Mouse (Mus musculus): ENCODE data around the gene Zswim3. TPM values are rescaled to one million over a fixed set of nuclear protein-coding genes. Genes with fewer than 3 reads are reported as not detected.

Zswim3 gene
- total and polyA plus RNA-seq, 2 experiments from 2014 or later: 5.2 to 6.7 TPM

DNA sequence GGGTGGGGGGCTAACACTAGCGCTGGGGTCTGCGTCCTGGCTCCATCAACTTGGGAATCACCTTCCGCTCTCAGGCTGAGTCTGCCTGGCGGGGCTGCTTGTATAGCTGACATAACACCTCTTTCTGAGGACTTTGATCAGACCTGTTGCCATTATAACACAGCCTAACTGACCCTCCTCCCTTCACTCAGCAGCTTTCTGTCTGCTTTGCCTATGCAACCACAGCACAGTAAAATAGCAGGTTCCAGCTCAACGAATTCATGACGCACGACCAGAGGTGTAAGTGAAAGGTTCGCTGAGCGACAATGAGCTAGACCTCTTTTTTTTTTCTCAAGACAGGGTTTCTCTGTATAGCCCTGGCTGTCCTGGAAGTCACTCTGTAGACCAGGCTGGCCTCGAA, 26.1 kb downstream of the Zswim3 start:
- no peaks in the 10 kb centered on the region for H3K27me3 ChIP-seq (ENCODE audit: insufficient read depth, low read length)
- H3K4me1 ChIP-seq (ENCODE audit: insufficient read depth): peaks cover 11% of the 10 kb centered on the region; the same call in 1 of the 2 replicates
- H3K27ac ChIP-seq (ENCODE audit: low read depth, low read length): no peak overlapping the region
- H3K4me2 ChIP-seq (ENCODE audit: low read depth): no peak overlapping the region
- H3K4me3 ChIP-seq (ENCODE audit: low read depth, low read length): no peak overlapping the region
- no peak for DNase-seq
- no peak for TF ChIP-seq CTCF (IDR thresholded peaks at IDR 0.05; ENCODE audit: low read depth)
- peaks cover 21% of the 10 kb centered on the region for H3K36me3 ChIP-seq (ENCODE audit: insufficient read depth)
- 88% methylated on average over 10 of the region's 10 CpGs for WGBS
- no peak for ATAC-seq
- no peaks in the 10 kb centered on the region for H3K9me3 ChIP-seq (ENCODE audit: low read length)
- no peak overlapping the region for H3K9ac ChIP-seq

DNA sequence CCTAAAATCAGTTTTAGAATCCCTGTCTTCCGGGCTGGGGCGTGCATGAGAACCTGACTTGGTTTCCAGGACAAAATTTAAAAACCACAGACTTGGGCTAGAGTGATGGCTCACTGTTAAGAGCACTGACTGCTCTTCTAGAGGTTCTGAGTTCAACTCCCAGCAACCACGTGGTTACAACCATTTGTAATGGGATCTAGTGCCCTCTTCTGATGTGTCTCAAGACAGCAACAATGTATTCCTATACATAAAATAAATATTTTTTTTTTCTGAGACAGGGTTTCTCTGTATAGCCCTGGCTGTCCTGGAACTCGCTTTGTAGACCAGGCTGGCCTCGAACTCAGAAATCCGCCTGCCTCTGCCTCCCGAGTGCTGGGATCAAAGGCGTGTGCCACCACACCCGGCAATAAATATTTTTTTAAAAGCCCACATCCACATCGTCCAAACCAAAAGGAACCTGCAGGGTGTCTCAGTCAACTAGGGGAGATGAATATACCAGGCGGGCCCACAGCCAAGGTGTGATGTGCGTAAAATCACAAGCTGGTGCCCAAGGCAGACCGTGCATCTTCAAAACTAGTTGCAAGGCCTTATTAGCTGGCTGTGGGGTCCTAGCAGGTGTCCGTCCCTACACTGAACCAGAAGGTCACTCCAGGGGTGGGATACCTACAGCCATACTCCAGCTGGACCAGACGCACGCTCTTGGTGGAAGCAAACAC, 27.3 kb downstream of the Zswim3 start:
- no peak; the same call in 1 of the 2 replicates for ATAC-seq
- Histone ChIP-seq H3K9ac (peak overlapping the region; percentile 70), H3K27me3 (ENCODE audit: insufficient read depth, low read length) (no peaks in the 10 kb centered on the region), H3K36me3 (ENCODE audit: insufficient read depth) (peaks cover 20% of the 10 kb centered on the region), H3K4me1 (ENCODE audit: insufficient read depth) (peaks cover 11% of the 10 kb centered on the region; the same call in 1 of the 2 replicates), H3K4me3 (ENCODE audit: low read depth, low read length) (peak overlapping the region; percentile 64), H3K27ac (ENCODE audit: low read depth, low read length) (peak overlapping the region; percentile 87), H3K4me2 (ENCODE audit: low read depth) (peak overlapping the region; percentile 98), H3K9me3 (ENCODE audit: low read length) (no peaks in the 10 kb centered on the region)
- 65% methylated on average over 16 of the region's 16 CpGs for WGBS
- no peak for DNase-seq
- TF ChIP-seq CTCF (IDR thresholded peaks at IDR 0.05; ENCODE audit: low read depth): no peak

DNA sequence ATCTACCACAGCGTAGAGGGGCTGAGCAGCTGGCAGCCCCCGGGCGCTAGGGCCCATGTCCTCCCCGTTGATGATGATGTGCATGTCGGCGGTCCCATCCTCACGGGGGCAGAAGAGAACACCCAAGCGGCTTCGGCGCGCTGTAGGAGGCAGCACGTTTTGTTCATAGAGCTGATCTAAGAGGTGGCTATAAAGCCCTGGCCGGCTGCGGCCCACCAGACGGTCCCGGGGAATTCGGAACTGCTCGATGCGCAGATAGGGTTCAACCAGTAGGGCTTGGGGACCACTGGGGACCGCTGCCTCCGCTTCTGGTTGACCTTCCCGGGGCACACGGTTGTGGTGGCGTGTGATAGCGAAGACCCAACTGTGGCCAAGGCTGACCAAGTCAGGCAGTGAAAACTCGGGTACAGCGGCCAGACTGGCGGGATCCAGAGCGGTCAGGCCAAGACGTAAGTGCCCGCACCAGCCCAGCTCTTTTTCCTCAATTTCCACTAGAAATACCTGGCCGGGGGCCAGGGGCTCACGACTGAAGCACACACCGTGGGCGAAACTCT, 27.9 kb downstream of the Zswim3 start, which contains the start of gene Ctsa:
Ctsa (plus strand) TSS at position 126 of the 554 bp plus-strand sequence.
- ATAC-seq (peak; percentile 92), DNase-seq (peak; percentile 85)
- Histone ChIP-seq H3K27ac (ENCODE audit: low read depth, low read length) (peak within 1 kb of the TSS; percentile 87), H3K9me3 (ENCODE audit: low read length) (no peaks in the 10 kb centered on the region), H3K36me3 (ENCODE audit: insufficient read depth) (peaks cover 17% of the 10 kb centered on the region), H3K4me2 (ENCODE audit: low read depth) (peak within 1 kb of the TSS; percentile 98), H3K4me1 (ENCODE audit: insufficient read depth) (peaks cover 11% of the 10 kb centered on the region; the same call in 1 of the 2 replicates), H3K4me3 (ENCODE audit: low read depth, low read length) (peak within 1 kb of the TSS; percentile 64), H3K9ac (peak within 1 kb of the TSS; percentile 70), H3K27me3 (ENCODE audit: insufficient read depth, low read length) (no peaks in the 10 kb centered on the region)
- 1% methylated on average over 35 of the region's 35 CpGs for WGBS
- TF ChIP-seq CTCF (IDR thresholded peaks at IDR 0.05; ENCODE audit: low read depth): peak; percentile 79

DNA sequence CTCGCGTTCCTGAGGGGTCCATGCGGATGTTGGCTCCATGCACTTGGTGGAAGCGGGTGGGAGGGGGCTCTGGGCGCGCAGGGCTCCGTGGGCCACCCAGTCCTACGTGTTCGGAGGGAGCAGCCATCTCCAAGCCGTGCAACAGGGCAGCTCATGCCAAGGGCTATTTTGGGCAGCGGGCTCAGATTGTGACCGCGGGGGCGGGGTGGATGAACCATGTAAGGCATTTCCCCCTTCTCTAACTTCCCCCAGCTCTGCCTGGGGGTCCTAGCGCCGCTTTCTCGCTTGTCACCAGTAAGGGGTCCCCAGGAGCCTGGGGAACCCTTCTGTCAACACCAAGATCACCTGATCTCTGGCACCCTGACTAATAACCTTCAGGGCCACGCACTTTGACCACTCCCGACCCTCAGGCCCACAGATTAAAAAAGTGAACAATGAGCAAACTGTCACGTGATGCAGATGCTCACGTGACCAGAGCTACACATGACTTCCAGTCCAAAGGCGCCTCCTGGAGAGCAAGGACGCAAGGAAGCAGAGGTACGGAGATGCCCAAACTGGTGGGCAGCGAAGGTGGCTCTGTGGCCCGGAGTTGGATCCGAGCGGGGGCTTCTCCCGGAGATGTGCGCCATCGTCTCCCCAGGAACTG, 28.5 kb downstream of the Zswim3 start, which contains the start of gene Neurl2:
Neurl2 (minus strand) TSS at position 143 of the 646 bp plus-strand sequence.
- TF ChIP-seq CTCF (IDR thresholded peaks at IDR 0.05; ENCODE audit: low read depth): peak; percentile 24; the same call in 1 of the 2 replicates
- Histone ChIP-seq H3K27me3 (ENCODE audit: insufficient read depth, low read length) (no peaks in the 10 kb centered on the region), H3K36me3 (ENCODE audit: insufficient read depth) (peaks cover 18% of the 10 kb centered on the region; the same call in 1 of the 2 replicates), H3K4me2 (ENCODE audit: low read depth) (peak within 1 kb of the TSS; percentile 98), H3K27ac (ENCODE audit: low read depth, low read length) (peak within 1 kb of the TSS; percentile 87), H3K4me1 (ENCODE audit: insufficient read depth) (peaks cover 11% of the 10 kb centered on the region; the same call in 1 of the 2 replicates), H3K4me3 (ENCODE audit: low read depth, low read length) (peak within 1 kb of the TSS; percentile 64), H3K9ac (peak within 1 kb of the TSS; percentile 70), H3K9me3 (ENCODE audit: low read length) (no peaks in the 10 kb centered on the region)
- ATAC-seq (peak; percentile 77), DNase-seq (peak; percentile 96)
- 2% methylated on average over 31 of the region's 31 CpGs for WGBS

DNA sequence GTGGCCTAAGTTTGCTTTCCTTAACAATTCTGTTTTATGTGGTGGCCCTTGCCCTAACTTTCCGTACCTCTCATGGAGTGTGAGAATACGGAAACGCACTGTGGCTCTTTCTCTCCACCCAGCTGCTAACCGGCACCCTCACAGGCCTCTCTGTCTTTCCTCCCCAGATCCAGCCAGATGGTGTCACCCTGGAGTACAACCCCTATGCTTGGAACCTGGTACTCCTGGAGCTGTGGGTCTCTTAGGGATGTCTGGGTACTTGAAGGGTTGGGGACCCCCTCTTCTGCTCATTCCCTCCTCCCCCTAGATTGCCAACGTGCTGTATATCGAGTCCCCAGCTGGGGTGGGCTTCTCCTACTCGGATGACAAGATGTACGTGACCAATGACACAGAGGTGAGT, 29.6 kb downstream of the Zswim3 start:
- 46% methylated on average over 8 of the region's 8 CpGs for WGBS
- H3K27me3 ChIP-seq (ENCODE audit: insufficient read depth, low read length): no peaks in the 10 kb centered on the region
- H3K9me3 ChIP-seq (ENCODE audit: low read length): no peaks in the 10 kb centered on the region
- peak; percentile 11; the same call in 1 of the 2 replicates for TF ChIP-seq CTCF (IDR thresholded peaks at IDR 0.05; ENCODE audit: low read depth)
- H3K4me3 ChIP-seq (ENCODE audit: low read depth, low read length): peak overlapping the region; percentile 64
- no peak overlapping the region for H3K27ac ChIP-seq (ENCODE audit: low read depth, low read length)
- peaks cover 11% of the 10 kb centered on the region; the same call in 1 of the 2 replicates for H3K4me1 ChIP-seq (ENCODE audit: insufficient read depth)
- ATAC-seq: no peak
- peak overlapping the region; percentile 98 for H3K4me2 ChIP-seq (ENCODE audit: low read depth)
- no peak for DNase-seq
- H3K9ac ChIP-seq: peak overlapping the region; percentile 70
- peaks cover 28% of the 10 kb centered on the region for H3K36me3 ChIP-seq (ENCODE audit: insufficient read depth)

DNA sequence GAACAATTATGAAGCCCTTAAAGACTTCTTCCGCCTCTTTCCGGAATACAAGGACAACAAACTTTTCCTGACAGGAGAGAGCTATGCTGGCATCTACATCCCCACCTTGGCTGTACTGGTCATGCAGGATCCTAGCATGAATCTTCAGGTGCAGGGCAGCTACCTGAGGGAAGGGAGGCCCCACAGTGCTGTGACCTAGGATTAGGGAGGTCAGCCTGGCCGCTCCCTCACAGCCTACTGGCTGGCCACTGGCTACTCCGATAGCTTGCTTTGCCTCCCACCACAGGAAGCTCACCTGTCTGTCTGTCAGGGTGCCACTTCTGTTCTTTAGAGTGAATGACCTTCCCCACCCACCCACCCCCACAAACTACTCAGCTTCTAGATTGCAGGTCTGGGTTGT, 30.3 kb downstream of the Zswim3 start:
- no peak overlapping the region for H3K4me3 ChIP-seq (ENCODE audit: low read depth, low read length)
- no peak for ATAC-seq
- H3K27ac ChIP-seq (ENCODE audit: low read depth, low read length): no peak overlapping the region
- H3K36me3 ChIP-seq (ENCODE audit: insufficient read depth): peaks cover 34% of the 10 kb centered on the region
- H3K9me3 ChIP-seq (ENCODE audit: low read length): no peaks in the 10 kb centered on the region
- no peaks in the 10 kb centered on the region for H3K27me3 ChIP-seq (ENCODE audit: insufficient read depth, low read length)
- no peak for DNase-seq
- TF ChIP-seq CTCF (IDR thresholded peaks at IDR 0.05; ENCODE audit: low read depth): no peak
- no peak overlapping the region for H3K4me2 ChIP-seq (ENCODE audit: low read depth)
- WGBS: 97% methylated on average over 4 of the region's 4 CpGs
- H3K9ac ChIP-seq: no peak overlapping the region
- peaks cover 11% of the 10 kb centered on the region; the same call in 1 of the 2 replicates for H3K4me1 ChIP-seq (ENCODE audit: insufficient read depth)
